Mouse (Mus musculus) hindbrain, embryonic 14.5 days (tissue): ENCODE data around the gene Ankrd63. TPM values are rescaled to one million over a fixed set of nuclear protein-coding genes. Genes with fewer than 3 reads are reported as not detected.
"Not testable (repeated sequence)": the region's sequence is repeated elsewhere in the genome, so short reads cannot be mapped to it uniquely, and the experiment has no call there.

Experiments
- ATAC-seq: fragments of 200-750 bp; cut with Nextera tagmentation; 2 replicates; pipeline ENCODE4 v1.8.0; 2017; ENCODE audit warnings: moderate number of reproducible peaks, mild to moderate bottlenecking, moderate TSS enrichment, moderate library complexity; ENCODE audit not compliant: low FRiP score
- DNase-seq: peaks from one replicate; pipeline ENCODE4 v3.0.0-alpha.2; 2015; ENCODE audit warnings: low spot score
- H3K27ac ChIP-seq: fragments of 300-500 bp; sonication (generic); 2 replicates; pipeline ENCODE4 v1.5.1; 2014; ENCODE audit warnings: mild to moderate bottlenecking, moderate library complexity
- H3K27me3 ChIP-seq: fragments of 300-500 bp; sonication (generic); 2 replicates; pipeline ENCODE4 v1.6.1; 2014; ENCODE audit warnings: mild to moderate bottlenecking, low read length, mixed read lengths; ENCODE audit not compliant: control insufficient read depth, insufficient read depth
- H3K36me3 ChIP-seq: fragments of 300-500 bp; sonication (generic); replicated peaks from 2 replicates; pipeline ENCODE4 v1.6.1; 2014; ENCODE audit not compliant: control insufficient read depth, insufficient read depth
- H3K4me1 ChIP-seq: fragments of 300-500 bp; sonication (generic); replicated peaks from 2 replicates; pipeline ENCODE4 v1.6.1; 2014; ENCODE audit warnings: antibody characterized with exemption, low read length, mixed read lengths; ENCODE audit not compliant: control insufficient read depth, insufficient read depth
- H3K4me2 ChIP-seq: fragments of 300-500 bp; sonication (generic); replicated peaks from 2 replicates; pipeline ENCODE4 v1.6.1; 2014; ENCODE audit warnings: mild to moderate bottlenecking, moderate library complexity
- H3K4me3 ChIP-seq: fragments of 300-500 bp; sonication (generic); replicated peaks from 2 replicates; pipeline ENCODE4 v1.5.1; 2014; ENCODE audit warnings: mild to moderate bottlenecking, low read length
- H3K9ac ChIP-seq: fragments of 300-500 bp; sonication (generic); 2 replicates; pipeline ENCODE4 v1.6.1; 2014
- H3K9me3 ChIP-seq: fragments of 300-500 bp; sonication (generic); 2 replicates; pipeline ENCODE4 v1.6.1; 2016; ENCODE audit warnings: low read length; ENCODE audit not compliant: control insufficient read depth
- WGBS: fragments of 180-500 bp; shearing (Covaris S2); extraction: QIAGEN DNeasy Blood & Tissue Kit; methylation state at CpG from one replicate; pipeline ENCODE4 v1.1.7; 2014; 5-methylcytosine and 5-hydroxymethylcytosine counted together
- polyA plus RNA-seq: library from polyadenylated mRNA; unstranded; fragments of >200 nt; fragmentation: Nextera tagmentation; extraction: Ambion mirVana; gene quantifications from 2 replicates; pipeline ENCODE4 v1.2.1, GENCODE M21; 2014

Gene Ankrd63
- polyA plus RNA-seq, 1 experiment from 2014 or later, result not detected

GRCm38 (mm10) chr2:118659998-118660452 lies 43.7 kb downstream of the Ankrd63 start:
- Histone ChIP-seq H3K27ac (peak overlapping the region; percentile 78), H3K4me1 (peaks cover 20% of the 10 kb centered on the region), H3K9ac (peak overlapping the region; percentile 60), H3K9me3 (no peaks in the 10 kb centered on the region), H3K4me2 (peak overlapping the region; percentile 54), H3K27me3 (no peaks in the 10 kb centered on the region), H3K36me3 (no peaks in the 10 kb centered on the region), H3K4me3 (peak overlapping the region; percentile 27)
- DNase-seq (peak; percentile 80), ATAC-seq (peak; percentile 81)
- WGBS, result 3% methylated on average over 4 of the region's 4 CpGs

GRCm38 (mm10) chr2:118659493-118659892 lies 44.3 kb downstream of the Ankrd63 start:
- Histone ChIP-seq H3K27ac (no peak overlapping the region), H3K4me1 (peaks cover 18% of the 10 kb centered on the region), H3K27me3 (no peaks in the 10 kb centered on the region), H3K4me2 (peak overlapping the region; percentile 54), H3K36me3 (no peaks in the 10 kb centered on the region), H3K4me3 (no peak overlapping the region), H3K9me3 (no peaks in the 10 kb centered on the region), H3K9ac (no peak overlapping the region)
- WGBS, result 85% methylated on average over 12 of the region's 12 CpGs
- no peak for DNase-seq
- ATAC-seq, result no peak

GRCm38 (mm10) chr2:118659077-118659476 lies 44.7 kb downstream of the Ankrd63 start:
- Histone ChIP-seq H3K9me3 (no peaks in the 10 kb centered on the region), H3K36me3 (no peaks in the 10 kb centered on the region), H3K4me1 (peaks cover 14% of the 10 kb centered on the region), H3K4me3 (no peak overlapping the region), H3K27ac (no peak overlapping the region), H3K9ac (no peak overlapping the region), H3K4me2 (no peak overlapping the region), H3K27me3 (no peaks in the 10 kb centered on the region)
- WGBS, result 85% methylated on average over 1 of the region's 1 CpGs
- ATAC-seq, result no peak
- no peak for DNase-seq

GRCm38 (mm10) chr2:118658457-118658856 lies 45.3 kb downstream of the Ankrd63 start:
- Histone ChIP-seq H3K4me2 (no peak overlapping the region), H3K36me3 (no peaks in the 10 kb centered on the region), H3K27ac (no peak overlapping the region), H3K27me3 (no peaks in the 10 kb centered on the region), H3K4me1 (peaks cover 12% of the 10 kb centered on the region; the same call in 1 of the 2 replicates), H3K9me3 (no peaks in the 10 kb centered on the region), H3K4me3 (no peak overlapping the region), H3K9ac (no peak overlapping the region)
- DNase-seq (no peak), ATAC-seq (no peak)
- 40% methylated on average over 4 of the region's 4 CpGs for WGBS

GRCm38 (mm10) chr2:118656688-118657281 lies 47.0 kb downstream of the Ankrd63 start:
- ATAC-seq (peak; percentile 31; the same call in 1 of the 2 replicates), DNase-seq (no peak)
- Histone ChIP-seq H3K9me3 (no peaks in the 10 kb centered on the region), H3K27me3 (no peaks in the 10 kb centered on the region), H3K4me1 (0 out of 2 replicates have a peak, but pooled peaks cover 3% of the 10 kb centered on the region), H3K36me3 (no peaks in the 10 kb centered on the region), H3K4me2 (no peak overlapping the region), H3K27ac (peak overlapping the region; percentile 38; the same call in 1 of the 2 replicates), H3K9ac (no peak overlapping the region), H3K4me3 (no peak overlapping the region)
- 26% methylated on average over 3 of the region's 3 CpGs for WGBS

- ATAC-seq, H3K36me3 ChIP-seq, H3K4me2 ChIP-seq, H3K9ac ChIP-seq, H3K4me1 ChIP-seq, H3K9me3 ChIP-seq, DNase-seq, H3K27me3 ChIP-seq, H3K27ac ChIP-seq, H3K4me3 ChIP-seq: not testable (repeated sequence)
- 46% methylated on average over 2 of the region's 2 CpGs for WGBS
These were observed 53.1 kb downstream of the Ankrd63 start for GRCm38 (mm10) chr2:118650697-118651096.

Other genes with a start within 250 kb of the Ankrd63 start
- gene Srp14, start 224.3 kb downstream of the Ankrd63 start, polyA plus RNA-seq, result 298 and 339 TPM in 2 replicates
- 3.3 and 3.8 TPM in 2 replicates for gene Bmf, start 154.3 kb downstream of the Ankrd63 start, polyA plus RNA-seq
- gene Bub1b, start 105.8 kb downstream of the Ankrd63 start, polyA plus RNA-seq, result 11.8 and 15.6 TPM in 2 replicates
- 39.9 and 41.7 TPM in 2 replicates for gene Pak6, start 40.7 kb downstream of the Ankrd63 start, polyA plus RNA-seq
- gene Plcb2, start 24.5 kb upstream of the Ankrd63 start, polyA plus RNA-seq, result 0.54 and 0.69 TPM in 2 replicates
- 29.5 and 30.6 TPM in 2 replicates for gene Inafm2, start 41.8 kb upstream of the Ankrd63 start, polyA plus RNA-seq
- gene Ccdc9b, start 58.7 kb upstream of the Ankrd63 start, polyA plus RNA-seq, result 0.48 and 0.87 TPM in 2 replicates
- not detected in 2 replicates for gene Phgr1, start 68.8 kb upstream of the Ankrd63 start, polyA plus RNA-seq
- gene Disp2, start 75.8 kb upstream of the Ankrd63 start, polyA plus RNA-seq, result 65.8 and 79.2 TPM in 2 replicates
- gene Knstrn, start 110.0 kb upstream of the Ankrd63 start, polyA plus RNA-seq, result 16.1 and 25.1 TPM in 2 replicates
- gene Ivd, start 158.0 kb upstream of the Ankrd63 start, polyA plus RNA-seq, result 36.4 and 38.1 TPM in 2 replicates
- 2.0 and 2.7 TPM in 2 replicates for gene Bahd1, start 196.4 kb upstream of the Ankrd63 start, polyA plus RNA-seq
- gene Chst14, start 222.5 kb upstream of the Ankrd63 start, polyA plus RNA-seq, result 7.7 and 8.7 TPM in 2 replicates